Mouse (Mus musculus): ENCODE data around the gene Corin. TPM values are rescaled to one million over a fixed set of nuclear protein-coding genes. Genes with fewer than 3 reads are reported as not detected.

Gene Corin
- polyA plus RNA-seq, 1 experiment from 2014 or later = 8.8 TPM

GRCm38 (mm10) chr5:72425342-72426010, 78.8 kb downstream of the Corin start:
- no peak overlapping the region for H3K4me2 ChIP-seq (replicated peaks; ENCODE audit: low read depth, low read length)
- H3K36me3 ChIP-seq (ENCODE audit: control insufficient read depth, insufficient read depth, low read length) = no peaks in the 10 kb centered on the region
- no peak overlapping the region for H3K9ac ChIP-seq (ENCODE audit: low read depth, low read length)
- ATAC-seq (ENCODE audit: low FRiP score) (no peak), DNase-seq (ENCODE audit: low spot score) (no peak)
- H3K9me3 ChIP-seq (ENCODE audit: control insufficient read depth, low read length) = no peaks in the 10 kb centered on the region
- no peaks in the 10 kb centered on the region for H3K27me3 ChIP-seq (ENCODE audit: control insufficient read depth, insufficient read depth, low read length)
- no peak overlapping the region for H3K27ac ChIP-seq (ENCODE audit: low read depth, low read length)
- no peak overlapping the region for H3K4me3 ChIP-seq (ENCODE audit: low read depth, low read length)
- no peaks in the 10 kb centered on the region for H3K4me1 ChIP-seq (replicated peaks; ENCODE audit: control insufficient read depth, insufficient read depth, low read length)

GRCm38 (mm10) chr5:72411874-72412329, 92.4 kb downstream of the Corin start:
- Histone ChIP-seq H3K9ac (ENCODE audit: low read depth, low read length) (no peak overlapping the region), H3K27ac (ENCODE audit: low read depth, low read length) (no peak overlapping the region), H3K4me3 (ENCODE audit: low read depth, low read length) (no peak overlapping the region), H3K4me1 (replicated peaks; ENCODE audit: control insufficient read depth, insufficient read depth, low read length) (no peaks in the 10 kb centered on the region), H3K27me3 (ENCODE audit: control insufficient read depth, insufficient read depth, low read length) (no peaks in the 10 kb centered on the region), H3K4me2 (replicated peaks; ENCODE audit: low read depth, low read length) (no peak overlapping the region), H3K9me3 (ENCODE audit: control insufficient read depth, low read length) (no peaks in the 10 kb centered on the region), H3K36me3 (ENCODE audit: control insufficient read depth, insufficient read depth, low read length) (no peaks in the 10 kb centered on the region)
- ATAC-seq (ENCODE audit: low FRiP score) = no peak
- 40% methylated on average over 10 of the region's 10 CpGs for WGBS
- DNase-seq (ENCODE audit: low spot score) = peak; percentile 23

- Histone ChIP-seq H3K36me3 (ENCODE audit: control insufficient read depth, insufficient read depth, low read length) (no peaks in the 10 kb centered on the region), H3K4me2 (replicated peaks; ENCODE audit: low read depth, low read length) (no peak overlapping the region), H3K9ac (ENCODE audit: low read depth, low read length) (no peak overlapping the region), H3K9me3 (ENCODE audit: control insufficient read depth, low read length) (no peaks in the 10 kb centered on the region), H3K27me3 (ENCODE audit: control insufficient read depth, insufficient read depth, low read length) (no peaks in the 10 kb centered on the region), H3K4me1 (replicated peaks; ENCODE audit: control insufficient read depth, insufficient read depth, low read length) (no peaks in the 10 kb centered on the region), H3K4me3 (ENCODE audit: low read depth, low read length) (no peak overlapping the region), H3K27ac (ENCODE audit: low read depth, low read length) (no peak overlapping the region)
- no peak for DNase-seq (ENCODE audit: low spot score)
- no peak for ATAC-seq (ENCODE audit: low FRiP score)
- WGBS = 92% methylated on average over 3 of the region's 3 CpGs
Measured at GRCm38 (mm10) chr5:72410841-72411240, 93.4 kb downstream of the Corin start.

GRCm38 (mm10) chr5:72403376-72403775, 100.9 kb downstream of the Corin start:
- no peak overlapping the region for H3K4me3 ChIP-seq (ENCODE audit: low read depth, low read length)
- no peak overlapping the region for H3K9ac ChIP-seq (ENCODE audit: low read depth, low read length)
- ATAC-seq (ENCODE audit: low FRiP score) = no peak
- no peak overlapping the region for H3K27ac ChIP-seq (ENCODE audit: low read depth, low read length)
- 72% methylated on average over 9 of the region's 9 CpGs for WGBS
- DNase-seq (ENCODE audit: low spot score) = no peak
- no peaks in the 10 kb centered on the region for H3K9me3 ChIP-seq (ENCODE audit: control insufficient read depth, low read length)
- no peaks in the 10 kb centered on the region for H3K4me1 ChIP-seq (replicated peaks; ENCODE audit: control insufficient read depth, insufficient read depth, low read length)
- no peaks in the 10 kb centered on the region for H3K27me3 ChIP-seq (ENCODE audit: control insufficient read depth, insufficient read depth, low read length)
- H3K36me3 ChIP-seq (ENCODE audit: control insufficient read depth, insufficient read depth, low read length) = no peaks in the 10 kb centered on the region
- H3K4me2 ChIP-seq (replicated peaks; ENCODE audit: low read depth, low read length) = no peak overlapping the region

- ATAC-seq (ENCODE audit: low FRiP score) (no peak), DNase-seq (ENCODE audit: low spot score) (peak; percentile 24)
- Histone ChIP-seq H3K4me2 (replicated peaks; ENCODE audit: low read depth, low read length) (no peak overlapping the region), H3K4me1 (replicated peaks; ENCODE audit: control insufficient read depth, insufficient read depth, low read length) (no peaks in the 10 kb centered on the region), H3K27ac (ENCODE audit: low read depth, low read length) (no peak overlapping the region), H3K9me3 (ENCODE audit: control insufficient read depth, low read length) (no peaks in the 10 kb centered on the region), H3K27me3 (ENCODE audit: control insufficient read depth, insufficient read depth, low read length) (no peaks in the 10 kb centered on the region), H3K9ac (ENCODE audit: low read depth, low read length) (no peak overlapping the region), H3K4me3 (ENCODE audit: low read depth, low read length) (no peak overlapping the region), H3K36me3 (ENCODE audit: control insufficient read depth, insufficient read depth, low read length) (no peaks in the 10 kb centered on the region)
- 70% methylated on average over 5 of the region's 5 CpGs for WGBS
Measured at GRCm38 (mm10) chr5:72402913-72403312, 101.4 kb downstream of the Corin start.

- no peaks in the 10 kb centered on the region for H3K9me3 ChIP-seq (ENCODE audit: control insufficient read depth, low read length)
- no peaks in the 10 kb centered on the region for H3K36me3 ChIP-seq (ENCODE audit: control insufficient read depth, insufficient read depth, low read length)
- no peak for ATAC-seq (ENCODE audit: low FRiP score)
- H3K4me2 ChIP-seq (replicated peaks; ENCODE audit: low read depth, low read length) = no peak overlapping the region
- H3K27me3 ChIP-seq (ENCODE audit: control insufficient read depth, insufficient read depth, low read length) = no peaks in the 10 kb centered on the region
- no peak for DNase-seq (ENCODE audit: low spot score)
- no peak overlapping the region for H3K9ac ChIP-seq (ENCODE audit: low read depth, low read length)
- 64% methylated on average over 10 of the region's 10 CpGs for WGBS
- no peaks in the 10 kb centered on the region for H3K4me1 ChIP-seq (replicated peaks; ENCODE audit: control insufficient read depth, insufficient read depth, low read length)
- H3K4me3 ChIP-seq (ENCODE audit: low read depth, low read length) = no peak overlapping the region
- H3K27ac ChIP-seq (ENCODE audit: low read depth, low read length) = no peak overlapping the region
Measured at GRCm38 (mm10) chr5:72401778-72402177, 102.5 kb downstream of the Corin start.

- 84% methylated on average over 3 of the region's 3 CpGs for WGBS
- Histone ChIP-seq H3K9me3 (ENCODE audit: control insufficient read depth, low read length) (no peaks in the 10 kb centered on the region), H3K27ac (ENCODE audit: low read depth, low read length) (no peak overlapping the region), H3K36me3 (ENCODE audit: control insufficient read depth, insufficient read depth, low read length) (no peaks in the 10 kb centered on the region), H3K4me1 (replicated peaks; ENCODE audit: control insufficient read depth, insufficient read depth, low read length) (no peaks in the 10 kb centered on the region), H3K4me3 (ENCODE audit: low read depth, low read length) (no peak overlapping the region), H3K27me3 (ENCODE audit: control insufficient read depth, insufficient read depth, low read length) (no peaks in the 10 kb centered on the region), H3K4me2 (replicated peaks; ENCODE audit: low read depth, low read length) (no peak overlapping the region), H3K9ac (ENCODE audit: low read depth, low read length) (no peak overlapping the region)
- no peak for DNase-seq (ENCODE audit: low spot score)
- no peak for ATAC-seq (ENCODE audit: low FRiP score)
Measured at GRCm38 (mm10) chr5:72401251-72401650, 103.0 kb downstream of the Corin start.

GRCm38 (mm10) chr5:72382148-72382547, 122.1 kb downstream of the Corin start:
- no peak overlapping the region for H3K9ac ChIP-seq (ENCODE audit: low read depth, low read length)
- no peak overlapping the region for H3K4me3 ChIP-seq (ENCODE audit: low read depth, low read length)
- H3K27me3 ChIP-seq (ENCODE audit: control insufficient read depth, insufficient read depth, low read length) = no peaks in the 10 kb centered on the region
- H3K4me2 ChIP-seq (replicated peaks; ENCODE audit: low read depth, low read length) = no peak overlapping the region
- no peak overlapping the region for H3K27ac ChIP-seq (ENCODE audit: low read depth, low read length)
- H3K4me1 ChIP-seq (replicated peaks; ENCODE audit: control insufficient read depth, insufficient read depth, low read length) = no peaks in the 10 kb centered on the region
- H3K9me3 ChIP-seq (ENCODE audit: control insufficient read depth, low read length) = no peaks in the 10 kb centered on the region
- ATAC-seq (ENCODE audit: low FRiP score) (no peak), DNase-seq (ENCODE audit: low spot score) (no peak)
- no peaks in the 10 kb centered on the region for H3K36me3 ChIP-seq (ENCODE audit: control insufficient read depth, insufficient read depth, low read length)
- 83% methylated on average over 1 of the region's 1 CpGs for WGBS

GRCm38 (mm10) chr5:72380616-72381015, 123.7 kb downstream of the Corin start:
- H3K4me1 ChIP-seq (replicated peaks; ENCODE audit: control insufficient read depth, insufficient read depth, low read length) = no peaks in the 10 kb centered on the region
- WGBS = 71% methylated on average over 8 of the region's 8 CpGs
- H3K4me2 ChIP-seq (replicated peaks; ENCODE audit: low read depth, low read length) = no peak overlapping the region
- H3K4me3 ChIP-seq (ENCODE audit: low read depth, low read length) = no peak overlapping the region
- H3K36me3 ChIP-seq (ENCODE audit: control insufficient read depth, insufficient read depth, low read length) = no peaks in the 10 kb centered on the region
- H3K27me3 ChIP-seq (ENCODE audit: control insufficient read depth, insufficient read depth, low read length) = no peaks in the 10 kb centered on the region
- DNase-seq (ENCODE audit: low spot score) (no peak), ATAC-seq (ENCODE audit: low FRiP score) (no peak)
- H3K9ac ChIP-seq (ENCODE audit: low read depth, low read length) = no peak overlapping the region
- no peak overlapping the region for H3K27ac ChIP-seq (ENCODE audit: low read depth, low read length)
- no peaks in the 10 kb centered on the region for H3K9me3 ChIP-seq (ENCODE audit: control insufficient read depth, low read length)
